Mouse (Mus musculus): Measurements from ENCODE around the gene Pex26. TPM values are rescaled to one million over a fixed set of nuclear protein-coding genes. Genes with fewer than 3 reads are reported as not detected.

Gene Pex26
- total and polyA plus RNA-seq, 3 experiments = 2.8 to 3.3 (median 3.2) TPM

DNA sequence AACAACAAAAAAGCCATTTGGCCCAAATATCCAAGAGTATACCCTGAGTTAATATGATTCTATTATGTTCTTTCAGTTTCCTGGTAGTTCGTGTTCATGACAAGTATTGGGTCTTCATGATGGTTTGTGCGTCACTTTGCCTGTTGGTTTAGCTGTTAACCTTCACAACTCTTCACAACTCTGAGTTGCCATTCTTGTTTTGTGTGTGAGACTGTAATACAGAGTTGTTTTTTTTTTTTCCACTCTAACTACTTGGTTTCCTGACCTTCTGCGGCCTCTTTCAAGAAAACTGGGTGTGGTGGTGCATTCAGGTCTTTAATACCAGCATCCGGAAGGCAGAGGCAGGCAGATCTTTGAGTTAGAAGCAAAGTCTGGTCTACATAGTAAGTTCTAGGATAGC lies 54.7 kb downstream of the Pex26 start:
- in situ Hi-C loops (cut with MboI; ENCODE audit: low pct_ligation_motif_present, low pct_unique_long_range_greater_than_20kb, low sequenced_read_pairs) = no loop called here

DNA sequence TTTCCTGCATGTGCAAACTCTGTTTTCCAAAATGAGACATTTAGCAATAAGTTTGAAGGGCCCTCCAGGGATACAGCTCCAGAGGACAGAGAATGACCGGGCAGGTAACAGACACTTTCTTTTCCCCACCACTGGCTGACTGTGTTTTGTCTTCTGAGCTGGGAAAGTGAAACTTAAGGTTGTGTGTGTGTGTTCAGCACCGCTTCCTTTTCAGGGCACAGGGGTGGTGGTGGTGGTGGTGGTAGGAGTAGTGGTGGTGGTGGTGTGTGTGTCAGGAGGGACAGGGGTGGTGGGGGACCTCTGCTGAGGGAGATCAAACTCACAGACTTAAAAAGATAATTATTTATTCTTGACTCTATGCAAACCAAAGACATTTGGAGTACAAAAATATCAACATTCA lies 58.3 kb downstream of the Pex26 start:
- no peak for DNase-seq (ENCODE audit: extremely low read depth)
- Histone ChIP-seq H3K27me3 (replicated peaks) (peaks cover 18% of the 10 kb centered on the region), H3K4me3 (replicated peaks in 1 of 3; ENCODE audit: low read depth in 2 of 3, low read length in 2 of 3, poor library complexity in 1 of 3) (no peak overlapping the region), H3K4me2 (ENCODE audit: insufficient read depth, low read depth, poor library complexity, severe bottlenecking) (peak overlapping the region; percentile 76), H3K9me3 (replicated peaks; ENCODE audit: low read length) (no peaks in the 10 kb centered on the region), H3K9ac (ENCODE audit: insufficient read depth, low read depth) (no peak overlapping the region), H3K27ac (ENCODE audit: insufficient read depth, low read depth) (no peak overlapping the region), H3K36me3 (replicated peaks in 1 of 2; ENCODE audit: control insufficient read depth in 1 of 2, insufficient read depth in 1 of 2, low read length in 1 of 2) (no peaks in the 10 kb centered on the region), H3K79me2 (replicated peaks; ENCODE audit: control insufficient read depth, extremely low read depth, insufficient read depth, poor library complexity, severe bottlenecking) (no peaks in the 10 kb centered on the region), H3K4me1 (ENCODE audit: control insufficient read depth in 1 of 2, insufficient read depth in 2 of 2) (peaks cover 6 to 10% of the 10 kb centered on the region in 2 experiments)
- TF ChIP-seq JUND (conservative IDR thresholded peaks at IDR 0.05; ENCODE audit: low read depth, low read length) = no peak
- no peak for TF ChIP-seq MAZ (IDR thresholded peaks at IDR 0.05; ENCODE audit: low read depth, low read length)
- TF ChIP-seq NRF1 (IDR thresholded peaks at IDR 0.05; ENCODE audit: low read depth, low read length) = no peak
- no peak for TF ChIP-seq CHD1 (IDR thresholded peaks at IDR 0.05; ENCODE audit: low read depth, low read length)
- no peak for TF ChIP-seq POLR2AphosphoS2 (IDR thresholded peaks at IDR 0.05; ENCODE audit: low read depth, low read length)
- TF ChIP-seq USF1 (IDR thresholded peaks at IDR 0.05; ENCODE audit: low read depth, low read length) = no peak
- no peak for TF ChIP-seq ZNF384 (IDR thresholded peaks at IDR 0.05; ENCODE audit: low read depth, low read length)
- no peak for TF ChIP-seq CHD2 (IDR thresholded peaks at IDR 0.05; ENCODE audit: low read length)
- in situ Hi-C loops (cut with MboI; ENCODE audit: low pct_ligation_motif_present, low pct_unique_long_range_greater_than_20kb, low sequenced_read_pairs) = no loop called here
- dilution Hi-C loops (cut with MboI; ENCODE audit: extremely low pct_ligation_motif_present, extremely low pct_unique_long_range_greater_than_20kb, low sequenced_read_pairs) = no loop called here

More for the DNA sequence above, 54.7 kb downstream of the Pex26 start:
- dilution Hi-C loops (cut with MboI; ENCODE audit: extremely low pct_ligation_motif_present, extremely low pct_unique_long_range_greater_than_20kb, low sequenced_read_pairs) = no loop called here
- H3K4me1 ChIP-seq (ENCODE audit: control insufficient read depth in 1 of 2, insufficient read depth in 2 of 2) = peaks cover 3 to 5% of the 10 kb centered on the region in 2 experiments; a peak in 3 of 4 replicates
- no peak overlapping the region for H3K9ac ChIP-seq (ENCODE audit: insufficient read depth, low read depth)
- H3K9me3 ChIP-seq (replicated peaks; ENCODE audit: low read length) = no peaks in the 10 kb centered on the region
- DNase-seq (ENCODE audit: extremely low read depth) = no peak
- no peak overlapping the region for H3K4me2 ChIP-seq (ENCODE audit: insufficient read depth, low read depth, poor library complexity, severe bottlenecking)
- no peak overlapping the region for H3K27ac ChIP-seq (ENCODE audit: insufficient read depth, low read depth)
- no peaks in the 10 kb centered on the region for H3K36me3 ChIP-seq (replicated peaks in 1 of 2; ENCODE audit: control insufficient read depth in 1 of 2, insufficient read depth in 1 of 2, low read length in 1 of 2)
- no peak overlapping the region for H3K4me3 ChIP-seq (replicated peaks in 1 of 3; ENCODE audit: low read depth in 2 of 3, low read length in 2 of 3, poor library complexity in 1 of 3)
- peaks cover 3% of the 10 kb centered on the region for H3K27me3 ChIP-seq (replicated peaks)
- TF ChIP-seq NRF1 (IDR thresholded peaks at IDR 0.05; ENCODE audit: low read depth, low read length) (no peak), PAX5 (IDR thresholded peaks at IDR 0.05; ENCODE audit: low read length) (no peak), MAX (IDR thresholded peaks at IDR 0.05; ENCODE audit: low read length) (no peak), ZMIZ1 (IDR thresholded peaks at IDR 0.05; ENCODE audit: low read depth, low read length) (no peak), JUN (IDR thresholded peaks at IDR 0.05; ENCODE audit: insufficient read depth, low read depth, low read length) (no peak)
- H3K79me2 ChIP-seq (replicated peaks; ENCODE audit: control insufficient read depth, extremely low read depth, insufficient read depth, poor library complexity, severe bottlenecking) = no peaks in the 10 kb centered on the region

GRCm38 (mm10) chr6:121243161-121243560 lies 59.7 kb downstream of the Pex26 start:
- TF ChIP-seq IRF4 (IDR thresholded peaks at IDR 0.05; ENCODE audit: low read depth, low read length) = no peak
- TF ChIP-seq MAZ (IDR thresholded peaks at IDR 0.05; ENCODE audit: low read depth, low read length) = no peak
- TF ChIP-seq SIN3A (IDR thresholded peaks at IDR 0.05; ENCODE audit: low read length) = no peak
- TF ChIP-seq TCF12 (IDR thresholded peaks at IDR 0.05; ENCODE audit: low read depth, low read length) = no peak
- no peak for TF ChIP-seq MEF2A (IDR thresholded peaks at IDR 0.05; ENCODE audit: borderline replicate concordance, low read depth, low read length)
- TF ChIP-seq PAX5 (IDR thresholded peaks at IDR 0.05; ENCODE audit: low read length) = no peak
- H3K27me3 ChIP-seq (replicated peaks) = peaks cover 21% of the 10 kb centered on the region
- peaks cover 9 to 10% of the 10 kb centered on the region in 2 experiments for H3K4me1 ChIP-seq (ENCODE audit: control insufficient read depth in 1 of 2, insufficient read depth in 2 of 2)
- H3K9ac ChIP-seq (ENCODE audit: insufficient read depth, low read depth) = no peak overlapping the region
- no peaks in the 10 kb centered on the region for H3K79me2 ChIP-seq (replicated peaks; ENCODE audit: control insufficient read depth, extremely low read depth, insufficient read depth, poor library complexity, severe bottlenecking)
- no peak for DNase-seq (ENCODE audit: extremely low read depth)
- peak overlapping the region; percentile 9 for H3K4me2 ChIP-seq (ENCODE audit: insufficient read depth, low read depth, poor library complexity, severe bottlenecking)
- no peak overlapping the region for H3K27ac ChIP-seq (ENCODE audit: insufficient read depth, low read depth)
- dilution Hi-C loops (cut with MboI; ENCODE audit: extremely low pct_ligation_motif_present, extremely low pct_unique_long_range_greater_than_20kb, low sequenced_read_pairs) = no loop called here
- H3K36me3 ChIP-seq (replicated peaks in 1 of 2; ENCODE audit: control insufficient read depth in 1 of 2, insufficient read depth in 1 of 2, low read length in 1 of 2) = no peaks in the 10 kb centered on the region
- H3K9me3 ChIP-seq (replicated peaks; ENCODE audit: low read length) = no peaks in the 10 kb centered on the region
- H3K4me3 ChIP-seq (replicated peaks in 1 of 3; ENCODE audit: low read depth in 2 of 3, low read length in 2 of 3, poor library complexity in 1 of 3) = no peak overlapping the region
- in situ Hi-C loops (cut with MboI; ENCODE audit: low pct_ligation_motif_present, low pct_unique_long_range_greater_than_20kb, low sequenced_read_pairs) = no loop called here
